Mouse (Mus musculus) MN1 (cell line): ENCODE measurements around the gene Prtg.

Experiments
- DNase-seq: peaks from one replicate; pipeline ENCODE4 v3.0.0-alpha.2; 2016; ENCODE audit warnings: low spot score

Gene Prtg

DNA sequence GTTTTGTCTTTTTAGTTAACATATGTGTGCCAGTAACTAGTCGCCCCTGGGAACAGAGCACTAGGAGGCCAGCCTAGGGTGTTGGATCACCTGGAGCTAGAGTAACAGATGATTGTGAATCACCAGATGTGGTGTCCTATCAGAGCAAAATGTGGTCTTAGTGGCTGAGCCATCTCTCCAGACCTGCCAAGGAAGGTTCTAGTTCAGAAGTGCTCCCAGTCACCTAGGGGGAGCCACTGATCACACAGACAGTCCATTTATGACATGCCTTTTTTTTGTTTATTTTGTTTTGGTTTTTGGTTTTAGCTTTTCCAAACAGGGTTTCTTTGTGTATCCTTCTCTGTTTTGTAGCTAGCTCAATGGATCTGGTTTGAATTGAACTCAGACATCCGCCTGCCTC lies 104.7 kb downstream of the Prtg start:
- DNase-seq: no peak

DNA sequence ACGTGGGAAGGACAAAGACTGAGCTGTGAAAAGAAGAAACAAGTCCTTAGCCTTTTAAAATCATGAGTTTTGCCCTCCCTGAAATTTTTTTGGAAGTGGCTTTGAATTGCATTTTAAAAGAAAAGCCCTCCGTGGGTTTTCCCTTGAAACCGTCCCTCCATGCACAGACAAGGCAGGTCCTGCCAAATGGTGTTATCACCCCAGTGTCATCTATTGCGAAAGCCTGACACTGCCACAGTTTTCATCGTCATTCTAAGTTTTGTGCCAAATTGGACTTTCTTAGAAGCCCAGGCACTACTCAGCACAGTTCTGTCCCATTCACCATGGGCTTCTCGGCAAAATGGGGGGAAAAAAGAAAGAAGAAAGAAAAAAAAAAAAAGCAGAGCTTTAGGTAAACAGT lies 106.9 kb downstream of the Prtg start:
- no peak for DNase-seq

DNA sequence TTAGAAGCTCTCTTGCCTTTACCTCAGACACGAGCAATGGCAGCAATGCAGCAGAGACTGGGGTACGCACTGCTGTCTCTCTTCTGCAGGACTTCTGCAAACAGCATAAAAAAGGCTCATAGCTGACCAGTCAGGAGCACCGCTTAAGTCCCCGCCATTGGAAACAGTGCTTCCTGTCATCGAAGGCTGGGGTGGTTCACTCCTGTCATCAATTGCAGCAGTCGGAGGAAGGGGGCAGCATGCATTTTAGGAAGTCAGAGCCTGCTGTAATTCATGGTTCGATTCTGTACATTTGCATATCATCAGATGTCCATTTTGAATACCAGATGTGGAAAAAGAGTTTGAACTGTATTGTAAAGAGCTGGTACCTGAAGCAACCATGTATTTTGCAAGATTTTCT lies 109.1 kb downstream of the Prtg start:
- DNase-seq: no peak

DNA sequence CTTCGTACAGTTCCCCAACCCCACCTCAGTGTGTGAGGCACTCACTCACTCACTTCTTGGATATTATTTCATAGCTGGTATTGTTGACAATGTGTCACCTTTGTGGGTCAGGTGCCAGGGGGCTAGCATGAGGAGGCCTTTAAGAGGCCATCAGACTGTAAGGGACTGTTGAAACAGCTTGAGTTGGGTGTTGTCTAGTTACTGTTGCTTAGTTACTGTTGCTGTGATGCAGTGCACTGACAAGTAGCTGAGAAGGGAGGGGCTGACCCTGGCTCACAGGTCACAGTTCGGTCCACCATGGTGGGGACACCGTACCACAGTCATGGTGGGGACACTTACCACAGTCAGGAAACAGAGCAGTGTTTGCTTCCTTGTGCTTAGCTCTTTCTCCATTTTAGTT lies 116.4 kb downstream of the Prtg start:
- no peak for DNase-seq

DNA sequence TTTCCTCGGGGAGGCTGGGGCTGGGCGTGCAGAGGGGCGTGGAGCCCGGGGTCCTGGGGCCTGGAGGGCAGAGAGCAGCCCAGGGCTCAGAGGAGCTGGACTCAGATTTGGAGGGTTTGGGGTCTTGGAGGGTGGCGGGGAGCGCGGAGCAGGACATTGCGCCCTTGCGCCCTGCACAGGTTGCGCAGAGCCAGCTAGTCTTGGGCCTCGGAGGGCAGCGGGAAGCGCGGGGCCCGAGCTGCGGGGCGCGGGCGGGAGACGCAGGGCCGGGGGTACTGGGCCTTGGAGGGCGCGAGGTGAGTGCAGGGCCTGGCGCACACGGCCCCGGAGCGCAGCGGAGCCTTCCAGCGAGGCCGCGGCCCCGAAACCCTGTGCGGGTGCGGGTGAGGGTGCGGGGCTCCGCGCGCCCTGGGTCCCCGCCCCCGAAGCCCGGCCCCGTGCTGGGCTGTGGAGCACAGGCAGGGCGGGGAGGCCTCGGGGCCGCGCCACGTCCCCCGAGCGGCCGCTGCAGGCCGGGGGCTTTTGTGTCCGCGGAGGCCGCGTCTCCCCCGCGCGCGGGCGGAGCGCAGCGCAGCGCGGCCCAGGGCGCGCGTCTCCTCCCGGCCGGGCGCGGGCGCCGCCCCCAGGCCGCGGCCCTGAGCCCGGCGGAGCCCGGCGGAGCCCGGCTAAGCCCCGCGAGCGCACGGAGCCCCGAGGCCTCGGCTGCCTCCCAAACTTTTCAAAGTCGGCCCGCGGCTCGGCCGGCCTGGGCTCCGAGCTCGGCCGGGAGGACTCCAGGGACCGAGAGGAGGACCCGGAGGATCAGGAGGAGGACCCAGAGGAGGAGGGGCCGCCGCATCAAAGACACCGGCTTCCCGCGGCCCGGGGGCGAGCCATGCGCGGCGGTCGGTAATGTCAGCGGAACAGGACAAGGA lies 118.6 kb downstream of the Prtg start, which contains the start of gene Pygo1:
Pygo1 (plus strand) TSS at position 625 of the 914 bp plus-strand sequence.
- peak; percentile 40 for DNase-seq

DNA sequence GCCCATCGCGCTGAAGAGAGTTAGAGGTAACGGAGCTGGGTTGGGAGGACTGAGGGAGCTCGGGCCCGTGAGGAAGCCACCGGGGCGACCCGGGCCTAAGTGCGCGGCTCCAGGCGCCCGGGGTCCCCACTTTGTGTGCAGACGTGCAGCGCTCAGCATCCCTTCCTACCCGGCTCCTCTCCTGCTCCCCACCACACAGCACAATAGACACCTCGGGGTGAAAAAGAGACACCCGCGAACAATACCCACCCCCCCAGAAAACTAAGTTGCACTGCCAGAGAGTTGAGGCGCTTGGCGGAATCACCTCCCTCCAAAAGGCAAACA lies 119.2 kb downstream of the Prtg start:
- no peak for DNase-seq

DNA sequence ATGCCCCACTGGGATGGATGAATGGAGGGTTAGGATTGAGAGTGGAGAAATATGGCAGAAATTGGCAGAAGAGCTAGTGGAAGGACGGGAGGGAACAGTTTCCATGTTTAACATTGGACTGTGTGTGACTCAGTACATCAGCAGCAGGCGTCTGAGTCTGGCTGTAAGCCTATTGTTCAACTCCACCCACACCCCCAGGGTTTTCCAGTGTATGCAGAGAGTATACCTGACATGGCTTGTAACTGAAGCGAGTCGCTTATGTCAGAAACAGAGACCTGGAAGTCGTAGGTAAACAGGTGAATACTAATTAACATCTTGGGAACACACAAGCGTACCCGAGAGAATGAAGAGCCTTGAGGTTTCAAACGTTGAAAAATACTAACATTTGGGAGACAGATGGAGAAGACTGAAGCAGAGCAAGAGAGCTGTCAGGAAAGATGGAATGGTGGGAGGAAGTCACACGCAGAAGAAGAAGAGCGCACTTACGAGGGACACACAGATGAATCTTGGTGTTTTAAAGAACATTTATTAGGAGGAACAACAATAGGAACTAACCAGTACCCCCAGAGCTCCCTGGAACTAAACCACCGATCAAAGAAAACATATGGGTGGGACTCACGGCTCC lies 124.6 kb downstream of the Prtg start:
- DNase-seq: no peak

DNA sequence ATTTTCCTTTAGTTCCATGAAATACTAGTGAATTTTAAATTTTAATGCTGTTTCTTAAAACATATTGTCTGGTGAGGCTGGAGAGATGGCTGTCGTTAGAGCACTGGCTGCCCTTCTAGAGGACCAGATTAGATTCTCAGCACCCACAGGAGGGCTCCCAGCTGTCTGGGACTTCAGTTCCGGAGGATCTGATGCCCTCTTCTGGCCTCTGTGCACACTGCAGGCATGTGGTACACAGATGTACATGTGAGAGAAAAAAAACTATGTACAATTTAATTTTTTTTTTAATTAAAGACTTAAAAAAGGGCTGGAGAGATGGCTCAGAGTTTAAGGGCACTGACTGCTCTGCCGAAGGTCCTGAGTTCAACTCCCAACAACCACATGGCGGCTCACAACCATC lies 128.6 kb downstream of the Prtg start:
- DNase-seq: no peak

DNA sequence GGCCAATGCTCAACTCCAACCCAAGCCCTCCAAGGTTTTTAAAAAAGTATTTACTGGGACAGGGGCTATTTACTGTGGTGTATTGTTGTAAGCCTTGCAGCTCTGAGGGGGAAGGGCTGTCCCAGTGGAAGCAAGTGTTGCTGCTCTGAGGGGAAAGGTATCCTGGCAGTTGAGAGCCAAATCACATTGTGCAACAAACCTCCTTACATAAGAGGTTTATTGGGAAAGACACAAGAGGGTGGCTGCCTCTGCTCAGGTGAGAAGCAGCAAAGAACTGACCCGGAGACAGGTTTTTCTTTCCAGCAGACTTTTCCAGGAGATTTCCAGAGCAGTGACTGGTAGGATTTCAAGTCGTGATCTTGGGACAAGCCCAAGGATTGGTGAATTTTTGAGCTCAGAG lies 129.6 kb downstream of the Prtg start:
- DNase-seq: no peak

DNA sequence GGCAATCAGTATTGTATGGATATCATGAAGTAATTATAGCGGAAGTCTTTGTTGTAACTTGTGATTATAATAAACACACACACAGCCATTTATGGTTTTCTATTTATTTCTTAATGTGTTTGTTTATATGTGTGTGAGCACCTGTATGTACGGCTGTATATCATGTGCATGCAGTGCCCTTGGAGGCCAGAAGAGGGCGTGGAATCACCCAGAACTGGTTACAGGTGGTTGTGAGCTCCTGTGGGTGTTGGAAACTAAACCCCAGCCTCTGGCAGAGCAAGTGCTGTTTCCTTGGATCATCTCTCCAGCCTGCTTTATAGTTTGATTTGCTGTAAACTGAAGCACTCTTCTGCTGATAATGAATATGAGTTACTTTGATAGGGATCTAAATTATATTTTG lies 136.8 kb downstream of the Prtg start:
- DNase-seq: no peak

DNA sequence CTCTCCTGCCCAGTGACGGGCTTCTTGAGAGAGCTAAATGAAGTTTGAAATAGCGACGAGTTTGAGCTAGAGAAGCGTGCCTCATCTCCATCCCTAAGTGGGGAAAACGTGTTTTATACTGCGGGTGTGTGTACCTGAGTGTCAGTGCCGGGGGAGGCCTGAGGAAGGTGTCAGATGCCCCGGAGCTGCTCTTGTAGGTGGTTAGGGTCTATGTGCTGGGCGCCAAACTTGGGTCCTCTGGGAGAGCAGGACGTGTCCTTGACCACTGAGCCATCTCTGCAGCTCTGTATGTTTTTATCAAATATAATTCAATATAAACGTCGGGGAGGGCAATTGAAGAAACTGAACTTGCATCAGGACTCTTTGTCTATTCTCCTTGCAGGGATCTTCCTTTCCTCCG lies 137.6 kb downstream of the Prtg start:
- no peak for DNase-seq

DNA sequence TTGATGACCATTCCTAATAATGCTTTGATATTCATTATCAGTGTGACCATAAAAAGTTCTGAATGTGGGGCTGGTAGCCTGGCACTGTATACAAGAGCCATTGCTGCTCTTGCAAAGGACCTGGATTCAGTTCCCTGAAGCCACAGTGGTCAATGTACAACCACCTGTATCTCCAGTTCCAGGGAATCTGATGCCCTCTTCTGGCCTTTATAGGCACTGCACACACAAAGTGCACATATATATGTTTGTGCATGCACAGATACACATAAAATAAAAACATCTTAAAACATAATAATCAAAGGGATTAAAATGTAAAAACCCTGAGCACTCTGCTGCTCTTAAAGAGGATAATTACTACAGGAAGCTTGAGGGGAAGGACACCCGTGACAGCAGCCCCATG lies 140.3 kb downstream of the Prtg start:
- DNase-seq: no peak

DNA sequence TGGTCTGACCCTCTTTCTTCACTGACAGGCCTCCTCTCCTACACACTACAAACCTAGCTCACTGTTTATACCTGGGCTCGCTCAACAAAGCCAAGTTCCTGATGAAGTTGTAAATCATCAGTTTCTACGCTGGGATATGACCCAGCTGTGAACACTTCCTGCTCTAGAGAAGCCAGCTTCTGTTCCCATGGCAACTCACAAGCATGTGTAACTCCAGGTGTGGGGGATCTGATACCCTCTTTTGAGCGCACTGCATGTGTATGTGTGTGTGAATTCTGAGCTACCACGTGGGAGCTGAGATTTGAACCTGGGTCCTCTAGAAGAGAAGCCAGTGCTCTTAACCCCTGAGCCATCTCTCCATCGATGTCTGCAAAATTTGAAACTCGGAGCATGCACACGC lies 142.9 kb downstream of the Prtg start:
- no peak for DNase-seq

DNA sequence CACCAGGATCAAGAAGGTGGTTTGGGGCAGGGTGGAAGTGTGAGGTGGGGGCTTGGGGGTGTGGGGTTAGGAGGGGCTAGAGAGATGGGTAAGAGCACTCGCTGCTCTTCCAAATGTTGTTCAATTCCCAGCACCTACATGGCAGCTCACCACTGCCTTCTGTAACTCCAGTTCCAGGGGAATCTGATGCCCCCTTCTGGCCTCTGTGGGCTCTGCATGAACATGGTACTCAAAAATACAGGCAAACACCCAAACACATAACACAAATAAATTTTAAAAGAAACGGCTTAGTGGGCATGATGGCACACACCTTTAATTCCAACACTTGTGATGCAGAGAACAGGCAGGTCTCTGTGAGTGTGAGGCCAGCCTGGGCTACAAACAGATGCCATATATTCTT lies 148.1 kb downstream of the Prtg start:
- peak; percentile 18 for DNase-seq

DNA sequence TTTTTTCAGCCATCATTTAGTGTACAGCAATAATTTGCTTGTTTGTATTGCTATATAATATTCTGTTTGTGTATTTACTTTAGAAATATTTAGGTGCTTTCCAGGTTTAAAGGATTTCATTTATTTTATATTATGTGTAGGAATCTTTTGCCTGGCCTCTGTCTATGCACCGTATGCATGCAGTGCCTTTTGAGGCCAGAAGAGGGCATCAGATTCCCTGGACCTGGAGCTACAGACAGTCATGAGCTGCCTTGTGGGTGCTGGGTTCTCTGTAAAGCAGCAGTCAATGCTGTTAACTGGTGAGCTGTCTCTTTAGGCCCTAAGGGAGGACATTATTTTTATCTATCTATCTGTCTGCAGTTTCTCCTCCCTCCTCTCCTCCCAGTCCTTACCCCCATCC lies 148.9 kb downstream of the Prtg start:
- DNase-seq: peak; percentile 10

DNA sequence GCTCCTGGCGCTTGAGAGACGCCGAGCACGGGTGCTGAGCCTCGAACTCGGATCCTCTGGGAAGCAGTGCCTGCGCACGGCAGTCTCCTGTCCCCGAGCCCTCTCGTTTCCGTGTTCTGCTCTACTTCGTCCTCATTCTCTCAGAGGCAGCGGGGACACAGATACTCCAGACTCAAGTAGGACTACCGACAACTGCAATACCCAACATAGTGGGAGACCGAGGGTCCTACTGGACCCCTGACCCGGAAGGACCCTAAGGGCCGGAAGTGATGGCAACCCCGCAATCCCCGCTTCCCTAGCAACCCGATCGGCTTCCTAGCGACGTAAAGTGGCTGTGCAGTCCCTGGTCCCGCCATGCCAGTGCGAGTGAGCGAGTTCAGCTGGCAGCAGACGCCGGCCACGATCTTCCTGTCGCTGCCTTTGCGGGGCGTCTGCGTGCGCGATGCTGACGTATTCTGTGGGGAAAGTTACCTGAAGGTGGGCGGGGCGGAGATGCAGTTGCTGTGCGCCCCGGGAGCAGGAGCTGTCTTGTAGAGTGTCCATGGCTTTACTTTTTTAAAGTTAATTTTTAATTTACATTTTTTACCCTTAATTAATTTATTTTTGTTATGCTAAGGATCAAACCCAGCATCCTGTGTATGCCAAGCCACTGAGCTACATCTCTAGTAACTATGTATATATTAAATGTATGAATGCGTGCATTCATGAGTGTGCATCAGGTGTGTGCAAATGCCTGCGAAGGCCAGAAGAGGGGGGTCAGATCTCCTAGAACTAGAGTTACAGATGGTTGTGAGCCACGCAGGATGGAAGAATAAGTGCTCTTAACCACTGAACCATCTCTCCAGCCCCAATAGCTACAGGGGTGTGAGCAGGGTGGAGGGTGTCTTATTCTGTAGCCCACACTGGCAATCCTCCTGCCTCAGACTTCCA lies 152.1 kb downstream of the Prtg start, which contains the start of the genes Dyx1c1 and Gm44503:
Dyx1c1 (plus strand) TSS at position 265 of the 930 bp plus-strand sequence.
Gm44503 (plus strand) TSS at position 332 of the 930 bp plus-strand sequence.
- peak; percentile 21 for DNase-seq

DNA sequence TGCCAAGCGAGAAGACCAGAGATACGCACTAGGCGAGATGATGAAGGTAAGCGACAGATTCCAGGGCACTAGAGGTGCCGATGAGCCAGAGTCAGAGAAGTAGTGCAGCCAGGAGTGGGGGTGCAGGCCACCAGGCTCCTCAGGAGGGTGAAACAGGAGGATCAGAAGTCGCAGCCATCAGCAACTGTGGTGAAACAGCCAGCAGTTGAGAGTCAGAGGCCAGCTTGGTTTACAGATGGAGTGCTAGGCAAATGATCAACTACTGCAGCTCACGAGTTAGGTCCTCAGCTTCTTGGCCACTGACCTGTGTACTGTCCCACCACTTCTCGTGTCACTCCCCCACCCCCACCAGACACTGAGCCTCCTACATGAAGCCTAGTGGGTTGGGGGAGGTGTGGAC lies 154.7 kb downstream of the Prtg start:
- DNase-seq: no peak

DNA sequence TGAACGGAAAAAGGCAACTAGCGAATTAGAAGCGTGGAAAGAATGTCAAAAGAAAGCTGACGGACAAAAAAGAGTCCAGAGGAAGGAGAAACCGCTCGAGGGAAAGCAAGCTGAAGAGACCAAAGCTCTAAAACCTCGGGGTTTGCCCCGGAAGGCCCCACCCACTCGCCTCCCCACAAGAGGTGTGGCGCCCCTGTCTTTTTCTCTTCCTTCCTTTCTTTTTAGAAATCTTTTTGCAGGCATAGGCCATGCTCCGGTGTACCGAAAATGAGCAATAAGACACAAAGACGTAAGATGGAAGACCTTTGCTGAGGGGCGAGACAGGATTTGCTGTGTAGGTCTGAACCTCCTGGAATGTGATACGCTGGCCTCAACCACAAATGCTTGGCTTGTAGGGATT lies 155.3 kb downstream of the Prtg start:
- DNase-seq: no peak
